Mouse (Mus musculus) right cerebral cortex, postnatal 25 days (tissue): ENCODE measurements around the gene Dnaic2.
A peak's percentile ranks its signal among the peaks of the same experiment; 100 is the strongest.

Experiments
- DNase-seq: peaks from one replicate; pipeline ENCODE4 v3.0.0; 2022

Gene Dnaic2

DNA sequence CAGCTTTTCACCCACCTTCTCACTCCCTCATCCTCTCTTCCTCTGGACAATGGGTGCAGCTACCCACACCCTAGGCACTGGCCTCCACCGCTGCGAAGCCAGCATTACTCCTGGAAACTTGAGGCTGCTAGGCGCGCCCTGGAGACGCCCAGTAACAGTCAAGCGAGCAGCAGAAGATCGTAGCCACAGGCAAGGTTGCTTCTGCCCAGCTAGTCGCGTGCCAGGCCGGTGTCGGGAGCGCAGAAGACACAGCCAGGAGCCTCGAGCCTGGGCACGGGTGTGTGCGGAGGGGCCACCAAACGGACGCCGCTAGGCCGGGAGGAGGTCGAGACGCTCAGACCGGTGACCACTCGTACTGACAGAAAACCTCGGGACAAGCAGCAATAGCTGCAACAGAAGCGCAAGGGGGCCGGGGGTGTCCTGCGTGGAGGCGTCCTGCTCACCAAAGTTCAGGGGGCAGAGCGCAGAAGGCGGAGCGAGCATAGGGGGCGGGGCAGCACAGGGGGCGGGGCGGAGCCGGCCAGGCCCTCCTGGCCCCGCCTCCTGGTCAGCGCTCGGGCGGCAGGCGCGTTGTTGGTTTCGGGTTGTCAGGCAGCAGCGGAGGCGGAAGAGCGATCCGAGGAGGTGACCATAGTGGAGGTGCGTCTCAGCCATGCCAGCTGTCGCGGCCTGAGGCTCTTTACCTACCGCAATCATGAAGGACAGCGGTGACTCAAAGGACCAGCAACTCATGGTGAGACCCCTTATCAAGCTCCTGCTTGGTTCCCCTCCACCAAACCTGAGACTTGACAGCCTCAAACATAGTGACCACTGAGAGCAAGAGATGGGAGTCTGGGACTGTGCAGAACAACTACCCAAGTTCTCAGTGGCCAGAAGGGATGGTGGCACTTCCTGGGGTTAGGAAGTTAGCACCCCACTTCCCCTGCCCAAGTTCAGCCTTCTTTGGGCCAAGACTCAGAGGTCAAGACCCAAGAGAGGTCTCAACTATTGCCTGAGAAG is 37.9 kb downstream of the Dnaic2 start, which contains the start of gene Kif19a:
Gene Kif19a, plus strand, starts transcription at position 569 of the 999 bp plus-strand sequence.
- peak; percentile 18 for DNase-seq

DNA sequence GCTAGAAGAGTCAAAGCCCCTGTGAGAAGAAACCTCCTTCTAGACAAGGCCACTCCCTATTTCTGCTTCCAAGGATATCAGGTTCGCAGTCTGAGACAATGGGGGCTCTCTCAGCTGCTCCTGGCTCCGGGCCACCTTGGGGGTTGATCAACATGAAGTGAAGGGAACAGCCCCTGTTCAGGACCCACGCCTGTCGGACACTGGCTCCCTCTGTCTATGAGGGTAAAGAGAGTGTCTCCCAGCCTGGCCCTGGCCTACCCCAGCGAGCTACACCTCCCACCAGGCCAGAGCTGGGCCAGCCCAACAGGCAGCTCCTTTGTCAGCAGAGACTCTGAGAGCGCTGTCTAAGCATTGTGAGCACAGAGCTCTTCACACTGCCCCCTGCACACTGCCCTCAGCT is 42.7 kb downstream of the Dnaic2 start:
- DNase-seq = no peak

DNA sequence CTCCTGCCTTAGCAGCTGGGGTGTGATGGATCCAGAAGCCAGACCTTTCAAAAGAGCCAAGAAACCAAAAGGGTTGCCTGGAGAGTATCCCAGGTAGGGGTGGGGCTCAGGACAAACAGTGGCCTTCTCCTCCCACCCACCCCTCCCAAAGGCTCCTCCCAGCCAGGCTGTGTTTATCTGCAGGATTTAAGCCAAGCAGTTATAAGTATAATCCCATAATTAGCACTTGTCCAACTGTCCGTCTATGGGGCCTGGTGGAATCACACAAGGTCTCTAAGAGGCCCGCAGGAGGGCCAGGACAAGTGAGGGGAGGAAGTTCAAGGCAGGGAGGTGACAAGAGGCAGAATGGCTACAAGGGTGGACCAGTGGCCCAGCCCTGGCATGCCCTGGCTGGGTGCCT is 44.7 kb downstream of the Dnaic2 start:
- DNase-seq = no peak

DNA sequence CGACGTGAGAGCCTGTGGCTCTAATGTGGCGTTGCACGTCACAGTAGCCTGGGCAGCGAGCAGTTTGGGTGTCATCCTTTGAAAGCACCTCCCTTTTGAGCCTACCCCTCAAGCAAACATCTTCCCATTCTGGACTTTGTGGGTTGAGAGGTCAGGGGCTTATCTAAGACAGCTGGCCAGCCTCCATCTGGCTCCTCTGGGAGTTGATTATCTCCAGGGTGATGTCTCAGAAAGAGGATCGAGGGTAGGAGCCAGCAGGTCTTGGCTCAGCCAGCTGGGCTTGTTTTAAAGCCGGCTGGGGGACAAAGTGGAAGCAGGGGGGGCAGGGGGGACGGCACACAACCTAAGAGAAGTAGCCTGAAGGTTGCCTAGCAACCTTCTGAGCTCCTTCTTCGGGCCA is 52.9 kb downstream of the Dnaic2 start:
- no peak for DNase-seq

DNA sequence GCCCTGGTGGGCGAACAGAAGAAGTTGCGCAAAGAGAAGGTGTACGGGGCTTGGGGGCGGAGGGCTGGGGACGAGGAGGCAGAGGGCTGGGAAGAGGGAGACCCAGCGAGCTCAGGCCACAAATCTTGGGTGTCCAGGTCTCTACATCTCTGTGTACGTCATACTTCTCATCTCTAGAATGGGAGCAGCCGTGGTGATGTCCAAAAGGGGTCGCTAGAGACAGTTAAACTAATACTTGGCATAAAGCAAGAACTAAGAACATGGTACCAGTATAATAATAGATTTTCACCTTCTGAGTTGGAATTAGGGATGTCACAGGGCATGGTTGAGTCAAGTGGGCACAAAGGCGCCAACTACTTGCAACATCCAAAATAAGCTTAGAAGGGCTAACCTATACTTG is 58.7 kb downstream of the Dnaic2 start:
- no peak for DNase-seq

DNA sequence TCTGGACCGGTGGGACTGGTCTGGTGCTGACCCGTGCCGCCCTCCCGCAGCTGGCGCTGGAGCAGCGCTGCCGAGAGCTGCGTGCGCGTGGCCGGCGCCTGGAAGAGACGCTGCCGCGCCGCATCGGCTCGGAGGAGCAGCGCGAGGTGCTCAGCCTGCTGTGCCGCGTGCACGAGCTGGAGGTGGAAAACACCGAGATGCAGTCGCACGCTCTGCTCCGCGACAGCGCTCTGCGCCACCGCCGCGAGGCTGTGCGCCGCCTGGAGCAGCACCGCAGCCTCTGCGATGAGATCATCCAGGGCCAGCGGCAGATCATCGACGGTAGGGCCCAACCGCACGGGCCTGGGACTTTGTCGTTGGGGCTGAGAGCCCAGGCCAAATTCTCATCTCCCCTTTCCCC is 59.1 kb downstream of the Dnaic2 start:
- peak; percentile 79 for DNase-seq

DNA sequence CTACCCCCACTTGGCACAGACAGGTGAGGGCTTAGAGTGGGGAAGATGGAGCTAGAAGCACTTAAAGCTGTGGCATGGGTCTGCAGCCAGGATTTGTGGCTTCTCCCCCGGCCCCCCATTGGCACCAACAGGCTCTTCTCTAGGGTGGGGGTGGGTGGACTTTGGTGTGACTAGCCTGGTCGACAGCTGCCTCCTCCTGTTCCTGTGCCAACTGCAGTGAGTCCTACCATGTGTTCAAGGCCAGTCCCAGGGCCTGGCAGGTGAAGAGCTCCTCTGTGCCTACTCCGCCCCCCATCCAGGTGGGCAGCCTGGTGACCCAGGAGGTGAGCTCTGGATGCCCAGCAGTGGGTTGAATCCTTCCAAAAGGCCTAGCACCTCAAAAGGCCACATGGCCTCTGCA is 60.4 kb downstream of the Dnaic2 start:
- no peak for DNase-seq

DNA sequence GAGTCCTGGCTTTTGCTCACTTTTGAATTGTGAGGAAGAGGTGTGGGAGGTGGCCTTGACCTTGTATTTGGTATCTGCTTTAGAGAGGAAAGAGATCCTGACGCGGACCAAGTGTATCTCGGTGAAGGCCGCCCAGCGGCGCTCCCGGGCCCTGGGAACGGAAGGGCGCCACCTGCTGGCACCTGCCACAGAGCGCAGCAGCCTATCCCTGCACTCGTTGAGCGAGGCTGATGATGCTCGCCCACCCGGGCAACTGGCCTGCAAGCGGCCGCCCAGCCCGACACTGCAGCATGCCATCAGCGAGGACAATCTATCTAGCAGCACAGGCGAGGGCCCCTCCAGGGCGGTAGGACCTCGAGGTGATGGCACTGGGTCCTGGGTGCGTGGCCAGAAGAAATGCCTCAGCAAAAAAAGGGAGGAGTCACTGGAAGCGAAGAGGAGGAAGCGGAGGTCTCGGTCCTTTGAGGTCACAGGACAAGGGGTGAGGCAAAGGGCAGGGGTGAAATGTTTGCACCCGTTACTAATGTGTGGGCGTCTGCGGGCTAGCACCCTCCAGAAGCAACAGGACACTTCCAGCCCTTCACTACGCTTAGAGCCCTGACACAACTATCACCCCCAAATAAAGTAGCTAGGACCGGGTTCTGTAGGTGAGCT is 62.0 kb downstream of the Dnaic2 start:
- DNase-seq = peak; percentile 80

DNA sequence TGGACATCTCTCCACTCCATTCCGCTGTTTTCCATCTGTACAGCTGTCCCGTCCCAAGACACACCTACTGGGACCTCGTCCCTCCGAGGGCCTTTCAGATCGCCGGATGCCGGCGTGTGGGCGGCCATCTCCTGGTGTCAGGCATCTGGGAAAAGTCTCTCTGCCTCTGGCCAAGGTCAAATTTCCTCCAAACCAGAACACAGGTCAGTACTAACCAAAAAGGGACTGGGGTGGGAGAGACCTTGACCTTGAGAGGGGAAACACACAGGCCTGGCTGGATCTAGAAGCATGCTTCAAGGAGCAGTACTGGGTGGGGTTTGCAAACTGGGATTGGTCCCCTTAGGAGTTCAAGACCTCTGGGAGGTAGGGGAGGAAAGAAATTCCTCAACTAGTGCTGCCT is 62.5 kb downstream of the Dnaic2 start:
- DNase-seq = no peak

DNA sequence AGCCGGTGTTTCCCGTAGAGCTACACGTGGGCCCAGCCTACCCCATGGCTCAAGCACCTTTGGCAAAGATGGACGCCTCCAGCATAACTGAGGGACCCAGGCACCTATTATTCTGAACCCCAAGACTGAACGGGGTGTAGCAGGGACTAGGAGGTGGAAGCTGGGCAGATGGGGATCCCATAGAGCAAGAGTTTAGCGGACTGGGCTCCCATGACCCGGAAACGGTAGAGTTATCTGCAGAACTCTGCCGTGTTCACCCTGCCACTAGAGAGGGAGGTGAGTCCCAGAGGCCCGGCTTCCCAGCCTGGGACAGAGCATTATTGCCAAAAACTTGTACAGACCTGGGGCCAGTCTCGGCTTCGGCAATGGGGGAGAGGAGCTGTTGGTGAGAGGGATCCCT is 63.0 kb downstream of the Dnaic2 start:
- DNase-seq = no peak

DNA sequence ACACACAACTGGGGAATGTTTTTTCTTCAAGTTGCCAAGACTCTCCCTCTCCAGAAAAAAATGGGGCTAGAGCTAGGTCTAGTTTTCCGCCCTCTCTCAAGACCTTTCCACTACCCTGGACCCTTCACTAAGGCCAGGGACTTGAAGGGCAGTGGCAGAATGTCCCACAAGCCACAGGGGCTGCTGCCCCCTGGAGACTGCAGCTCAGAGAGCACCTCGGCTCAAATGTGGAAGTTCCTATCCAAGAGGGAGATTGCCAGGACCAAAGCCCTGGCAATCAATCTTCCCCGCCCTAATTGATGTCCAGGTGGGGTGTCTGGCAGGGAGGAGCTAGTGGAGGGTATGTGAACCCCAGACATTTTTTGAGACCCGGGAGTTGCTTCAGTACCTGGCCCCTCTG is 63.6 kb downstream of the Dnaic2 start:
- DNase-seq = no peak

DNA sequence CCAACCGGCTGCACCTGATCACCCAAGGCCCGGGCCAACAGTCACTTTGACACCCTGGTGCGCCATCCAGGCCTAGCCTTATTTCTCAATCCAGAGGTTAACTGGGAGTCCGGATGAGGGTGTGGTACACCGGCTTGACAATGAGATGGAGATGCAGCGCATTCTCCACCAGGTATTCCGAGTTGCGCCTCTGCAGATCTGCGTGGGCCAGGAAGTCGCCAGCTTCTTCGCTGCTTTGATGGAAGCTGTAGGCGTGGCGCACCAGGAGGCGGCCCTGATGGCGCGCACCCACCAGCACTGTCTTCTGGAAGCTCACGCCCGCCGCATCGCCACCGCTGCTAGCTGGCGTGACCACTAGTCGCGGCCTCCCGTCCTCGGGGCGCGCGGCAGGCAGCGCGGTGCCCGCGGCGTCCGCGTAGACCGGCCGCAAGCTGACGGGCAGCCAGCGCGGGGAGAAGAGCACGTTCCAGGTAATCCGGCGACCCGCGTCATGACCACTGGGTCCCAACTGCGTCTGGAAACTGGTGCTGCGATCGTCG is 64.2 kb downstream of the Dnaic2 start:
- DNase-seq = no peak

DNA sequence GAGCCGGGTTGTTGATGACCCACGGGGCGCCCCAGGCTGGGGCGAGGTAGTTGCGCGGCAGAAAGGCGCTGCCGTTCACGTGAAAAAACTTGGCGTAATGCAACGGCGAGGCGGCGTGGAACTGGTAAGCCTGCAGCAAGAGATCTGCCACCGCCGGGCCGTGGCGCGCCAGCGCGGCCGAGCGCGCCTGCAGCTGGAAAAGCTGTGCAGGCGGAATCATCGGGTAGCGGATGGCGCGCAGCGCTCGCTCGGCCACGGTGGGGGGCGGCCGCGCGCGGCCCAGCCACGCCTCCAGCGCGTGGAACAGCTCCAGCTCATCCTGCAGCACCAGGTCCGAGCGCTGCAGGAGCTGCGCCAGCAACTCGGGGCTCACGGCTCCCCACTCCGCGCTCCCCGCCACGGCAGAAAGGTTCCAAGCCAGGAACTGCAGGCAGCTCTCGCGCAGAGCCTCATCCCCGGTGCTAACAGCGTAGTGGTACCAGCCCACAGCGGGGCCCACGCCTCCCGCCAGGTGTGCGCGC is 64.7 kb downstream of the Dnaic2 start:
- DNase-seq = peak; percentile 61

DNA sequence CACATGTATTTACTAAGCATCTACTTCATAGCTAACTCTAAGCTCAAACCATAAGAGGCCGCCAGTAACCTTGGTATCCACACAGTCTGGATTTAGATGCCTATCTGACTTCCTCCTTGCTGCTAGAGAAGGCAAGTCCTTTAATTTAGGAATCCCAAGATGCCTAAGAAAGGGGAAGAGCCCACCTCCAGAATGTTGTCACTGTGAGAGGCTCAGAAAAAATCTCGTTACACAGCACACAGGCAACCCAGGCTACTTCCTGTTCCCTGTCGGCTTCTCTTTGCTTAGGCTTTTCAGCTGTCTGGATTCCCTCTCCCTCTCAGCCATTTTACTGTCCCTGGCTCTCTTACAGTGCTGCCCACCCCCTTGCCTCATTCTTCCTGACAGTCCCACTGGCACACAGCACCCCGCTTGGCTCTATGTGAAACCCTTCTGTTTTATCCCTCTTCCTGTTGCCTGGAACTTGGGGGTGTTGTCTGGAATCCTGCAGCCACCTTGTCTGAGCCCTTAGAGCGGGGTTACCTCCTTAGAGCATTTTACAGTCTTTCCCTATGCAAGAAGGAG is 65.8 kb downstream of the Dnaic2 start:
- no peak for DNase-seq

DNA sequence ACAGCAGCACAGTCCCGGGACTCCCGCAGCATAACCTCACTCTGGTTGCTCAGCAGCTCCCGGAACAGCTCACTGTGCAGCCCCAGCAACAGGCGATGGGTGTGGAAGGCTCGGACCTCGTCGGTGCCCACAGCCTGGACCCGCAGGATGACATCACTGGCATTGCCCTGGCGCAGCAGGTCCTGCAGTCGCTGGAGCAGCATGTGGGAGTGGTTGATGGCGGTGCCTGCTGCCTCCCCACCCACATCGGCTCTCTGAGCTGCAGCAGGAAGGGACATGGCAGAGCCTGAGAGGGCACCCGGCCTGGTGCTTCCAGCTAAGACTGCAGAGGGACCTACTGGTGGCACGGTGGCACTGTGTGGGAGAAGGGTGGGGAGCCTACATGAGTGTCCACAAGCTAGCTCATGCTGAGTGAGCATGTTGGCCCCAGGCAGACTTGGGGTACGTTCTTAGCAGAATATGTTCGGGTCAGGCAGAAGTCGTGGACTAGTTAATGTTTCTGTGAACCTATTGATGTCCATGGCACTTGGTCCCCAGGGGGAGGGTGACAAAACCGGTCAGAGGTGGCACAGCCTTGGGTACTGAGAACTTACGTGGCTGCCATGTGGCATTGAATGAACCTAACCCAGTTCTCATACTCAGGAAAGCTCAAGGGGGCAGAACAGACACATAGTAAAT is 66.8 kb downstream of the Dnaic2 start:
- DNase-seq = no peak

DNA sequence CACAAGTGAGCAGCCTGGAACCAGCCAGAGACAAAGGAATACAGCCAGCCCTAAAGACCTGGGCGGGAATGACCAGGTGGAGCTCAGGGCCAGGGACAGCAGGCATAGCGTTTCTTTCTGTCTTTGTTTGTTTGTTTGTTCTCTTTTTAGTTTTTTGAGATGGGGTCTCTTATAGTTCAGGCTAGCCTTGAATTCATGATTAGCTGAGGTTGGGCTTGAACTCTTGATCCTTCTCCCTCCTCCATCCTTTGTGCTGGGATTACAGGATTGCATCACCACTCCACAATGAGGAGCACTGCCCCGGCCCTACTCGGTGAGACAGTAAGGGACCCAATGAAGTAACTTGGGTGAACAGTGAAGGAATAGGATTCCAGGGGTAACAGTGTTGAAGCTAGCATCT is 67.5 kb downstream of the Dnaic2 start:
- DNase-seq = no peak

DNA sequence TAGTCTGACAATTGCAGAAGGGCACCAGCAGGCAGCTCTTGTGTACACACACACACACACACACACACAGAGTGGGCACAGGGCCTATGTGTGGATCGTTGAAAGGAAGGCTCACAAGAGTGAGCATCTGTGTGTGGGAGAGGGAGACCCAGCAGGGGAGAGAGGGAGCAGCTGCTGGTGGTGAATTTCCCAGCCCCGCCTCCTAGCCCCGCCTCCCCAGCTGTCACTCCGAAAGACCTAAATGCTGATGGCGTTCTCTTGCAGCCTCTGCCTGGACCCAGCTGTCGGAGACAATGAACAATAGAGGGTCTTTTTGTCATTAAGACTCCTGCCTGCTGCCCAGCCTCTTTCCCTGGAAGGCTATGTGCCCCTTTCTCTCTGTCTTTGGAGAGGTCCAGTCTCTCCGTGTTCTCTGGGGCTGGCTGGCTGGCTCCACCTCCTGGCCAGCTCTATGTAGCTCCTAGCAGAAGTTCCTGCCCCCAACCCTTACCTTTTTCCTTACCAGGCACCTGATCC is 68.1 kb downstream of the Dnaic2 start:
- DNase-seq = peak; percentile 89

DNA sequence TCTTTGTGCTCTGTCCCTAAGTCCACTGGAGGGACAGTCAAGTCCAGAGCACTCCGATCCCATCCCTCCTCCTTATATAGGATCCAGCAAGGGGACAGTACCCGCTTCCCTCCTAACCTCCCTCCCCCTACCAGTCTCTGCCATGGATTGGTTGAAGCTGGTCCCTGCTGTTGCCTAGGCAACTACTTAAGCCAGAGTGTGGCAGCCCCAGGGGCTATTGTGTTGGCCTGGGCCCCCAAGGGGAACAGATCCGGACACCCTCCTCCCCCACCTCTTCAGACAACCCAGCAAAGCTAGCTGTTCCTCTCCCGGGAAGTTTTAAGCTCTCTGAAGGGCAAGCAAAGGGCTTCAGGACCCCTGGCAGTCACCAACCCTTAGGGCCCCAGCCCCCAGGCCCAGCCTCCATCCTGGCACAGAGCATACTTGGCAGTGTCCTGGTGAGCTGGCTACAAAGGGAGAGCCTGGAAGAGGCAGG is 68.7 kb downstream of the Dnaic2 start, which contains the start of gene Btbd17:
Gene Btbd17, minus strand, starts transcription at position 98 of the 475 bp plus-strand sequence.
- no peak for DNase-seq

DNA sequence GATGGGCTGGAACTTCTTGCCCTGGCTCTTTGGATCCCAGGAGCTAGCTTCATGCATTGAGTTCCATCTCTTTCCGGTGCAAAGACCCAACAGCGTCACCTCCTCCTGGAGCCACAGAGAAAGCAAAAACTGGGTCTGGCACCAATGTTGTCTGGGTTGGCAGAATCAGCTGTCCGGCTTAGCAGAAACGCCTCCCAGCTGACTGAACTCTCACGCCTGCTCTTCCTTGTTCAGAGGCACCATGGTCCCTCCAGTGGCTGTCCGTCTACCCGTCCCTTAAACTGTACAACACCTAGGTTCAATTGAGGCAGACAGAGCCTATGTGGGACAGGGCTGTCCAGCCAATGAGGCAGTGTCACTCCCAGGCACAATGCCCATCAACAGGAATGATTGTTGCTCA is 70.0 kb downstream of the Dnaic2 start:
- DNase-seq = no peak

DNA sequence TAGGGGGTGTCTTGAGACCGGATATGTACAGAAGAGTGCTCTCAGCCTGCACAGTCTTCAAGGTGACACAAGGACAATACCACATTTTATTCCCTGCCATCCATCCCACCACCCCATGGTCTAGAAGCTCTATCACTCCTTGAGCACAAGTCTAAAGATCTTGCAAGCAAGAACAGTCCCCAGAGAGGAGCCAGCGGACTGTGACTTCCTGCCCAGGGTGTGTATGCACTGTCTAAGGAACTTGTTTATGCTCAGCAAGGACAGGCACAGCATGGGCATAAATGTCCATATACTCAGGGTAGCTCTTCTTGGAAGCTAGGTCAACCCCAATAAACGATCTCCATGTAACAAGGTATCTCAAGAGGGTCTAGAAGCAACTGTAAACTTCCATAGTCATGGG is 70.8 kb downstream of the Dnaic2 start:
- no peak for DNase-seq

DNA sequence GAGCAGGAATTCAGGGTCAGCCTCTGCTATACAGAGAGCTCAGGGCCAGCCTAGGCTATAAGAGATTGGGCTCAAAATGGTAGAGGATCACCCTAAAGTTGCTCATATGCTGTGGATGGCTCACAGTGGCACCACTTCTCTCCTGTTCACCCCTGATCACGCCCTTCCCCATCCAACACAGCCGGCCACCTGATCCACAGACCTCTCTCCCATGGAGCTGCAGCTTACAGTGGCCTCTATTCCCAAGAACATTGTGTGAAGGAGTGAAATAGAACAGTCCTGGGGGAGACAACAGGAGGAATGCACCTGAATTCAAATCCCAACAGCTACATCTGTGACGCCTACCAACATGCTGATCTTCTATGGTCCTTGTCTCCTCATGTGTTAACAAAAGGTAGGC is 71.4 kb downstream of the Dnaic2 start, which contains the start of gene Gpr142:
Gene Gpr142, plus strand, starts transcription at position 301 of the 400 bp plus-strand sequence.
- DNase-seq = no peak

DNA sequence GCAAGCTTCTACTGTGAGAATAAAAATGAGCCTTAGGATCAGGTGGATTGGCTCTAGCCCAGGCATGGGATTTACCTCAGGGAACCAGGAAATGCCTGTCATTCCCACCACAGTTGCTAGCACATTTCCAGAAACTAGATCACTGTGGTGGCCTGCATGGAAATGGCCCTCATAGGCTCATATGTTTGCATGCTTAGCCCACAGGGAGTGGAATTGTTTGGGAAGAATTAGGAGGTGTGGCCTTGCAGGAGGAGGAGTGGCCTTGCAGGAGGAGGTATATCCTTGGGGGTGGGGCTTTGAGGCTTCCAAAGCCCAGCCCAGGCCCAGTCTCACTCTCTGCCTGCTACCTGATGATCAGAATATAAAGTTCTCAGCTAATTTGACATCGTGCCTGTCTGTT is 74.7 kb downstream of the Dnaic2 start:
- no peak for DNase-seq
